Comparison of ENCODE assay signal across 10 mouse cellular contexts in the genomic region with DNA sequence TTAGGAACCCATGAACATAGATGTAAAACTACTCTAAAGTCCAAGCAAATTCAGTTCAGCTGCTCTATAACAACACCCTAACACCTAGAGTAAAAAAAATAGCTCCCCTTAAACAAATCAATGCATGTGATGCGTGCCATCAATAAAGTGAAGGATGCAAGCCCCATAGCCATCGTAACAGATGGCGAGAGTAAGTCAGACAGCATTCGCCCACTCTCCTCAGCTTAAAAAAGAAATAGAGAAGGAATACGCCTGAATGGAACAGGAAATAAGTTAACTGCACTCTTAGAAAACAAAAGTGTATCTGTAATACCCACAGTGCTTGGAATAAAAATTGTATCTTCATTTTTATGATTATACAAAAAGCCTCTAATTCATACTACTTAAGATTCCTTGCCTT.
"Had no signal": no experiment of that assay in that cellular context is flagged by ENCODE, and none has a peak within 500 bp of the region (broad histone marks: within the 10 kb centered on the region; RNA-seq: fewer than 3 reads in every experiment).

No protein-coding gene starts in this region.

- DNase-seq: liver, postnatal 0 days; lung, adult 2 months; lung, postnatal 14 days; lung, postnatal 36 days; thymus, adult 18-20 months; thymus, postnatal 14 days; thymus, postnatal 36 days had no signal

- ATAC-seq: liver, postnatal 0 days; lung, postnatal 0 days; midbrain, embryonic 13.5 days; midbrain, embryonic 15.5 days had no signal
